Mouse (Mus musculus) limb, embryonic 15.5 days (tissue): Measurements from ENCODE around the gene Tie1. TPM values are rescaled to one million over a fixed set of nuclear protein-coding genes. Genes with fewer than 3 reads are reported as not detected.

Experiments
- ATAC-seq: fragments of 200-750 bp; cut with Nextera tagmentation; 2 replicates; pipeline ENCODE4 v1.8.0; 2017; ENCODE audit warnings: low read depth, moderate TSS enrichment; ENCODE audit not compliant: insufficient number of reproducible peaks, low FRiP score, low TSS enrichment
- H3K27ac ChIP-seq: fragments of 300-500 bp; sonication (generic); 2 replicates; pipeline ENCODE4 v1.5.1; 2015; ENCODE audit warnings: moderate library complexity, mild to moderate bottlenecking, inconsistent platforms
- H3K27me3 ChIP-seq: fragments of 300-500 bp; sonication (generic); 2 replicates; pipeline ENCODE4 v1.6.1; 2015; ENCODE audit warnings: inconsistent platforms
- H3K36me3 ChIP-seq: fragments of 300-500 bp; sonication (generic); 2 replicates; pipeline ENCODE4 v1.6.1; 2015; ENCODE audit warnings: inconsistent platforms
- H3K4me1 ChIP-seq: fragments of 300-500 bp; sonication (generic); 2 replicates; pipeline ENCODE4 v1.6.1; 2015; ENCODE audit warnings: inconsistent platforms
- H3K4me2 ChIP-seq: fragments of 300-500 bp; sonication (generic); 2 replicates; pipeline ENCODE4 v1.6.1; 2015; ENCODE audit warnings: mild to moderate bottlenecking, inconsistent platforms
- H3K4me3 ChIP-seq: fragments of 300-500 bp; sonication (generic); 2 replicates; pipeline ENCODE4 v1.5.1; 2015; ENCODE audit warnings: mild to moderate bottlenecking, inconsistent platforms
- H3K9ac ChIP-seq: fragments of 300-500 bp; sonication (generic); 2 replicates; pipeline ENCODE4 v1.6.1; 2015; ENCODE audit warnings: inconsistent platforms
- H3K9me3 ChIP-seq: fragments of 300-500 bp; sonication (generic); 2 replicates; pipeline ENCODE4 v1.6.1; 2016; ENCODE audit warnings: inconsistent platforms
- WGBS: fragments of 180-500 bp; shearing (Covaris S2); methylation state at CpG from one replicate; pipeline ENCODE4 v1.1.7; 2015; 5-methylcytosine and 5-hydroxymethylcytosine counted together
- polyA plus RNA-seq: library from polyadenylated mRNA; unstranded; fragments of >200 nt; fragmentation: Nextera tagmentation; extraction: Ambion mirVana; gene quantifications from 2 replicates; pipeline ENCODE4 v1.2.1, GENCODE M21; 2015

Tie1 gene
- polyA plus RNA-seq, 1 experiment from 2014 or later = 25.8 TPM

DNA sequence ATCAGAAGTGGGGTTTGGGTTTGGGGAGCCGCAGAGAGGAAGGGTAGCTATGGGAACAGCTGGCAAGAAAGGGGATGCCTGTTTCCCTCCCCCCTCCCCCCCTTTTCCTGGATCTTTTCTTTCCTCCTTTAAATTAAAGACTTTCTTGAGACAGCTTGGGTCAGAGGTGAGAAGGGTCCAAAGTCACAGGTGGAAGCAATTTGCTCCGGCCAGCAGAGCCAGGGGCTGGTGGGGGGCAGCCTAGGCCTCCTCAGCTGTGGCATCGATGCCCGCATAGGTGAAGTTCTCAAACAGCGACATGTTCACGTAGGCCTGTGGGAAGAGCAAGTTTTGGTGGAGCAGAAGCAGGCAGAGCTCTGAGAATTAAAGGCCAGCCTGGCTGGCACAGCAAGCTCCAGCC lies 18.6 kb downstream of the Tie1 start:
- Histone ChIP-seq H3K9ac (no peak overlapping the region), H3K27me3 (no peaks in the 10 kb centered on the region), H3K4me3 (no peak overlapping the region), H3K9me3 (no peaks in the 10 kb centered on the region), H3K4me1 (peaks cover 6% of the 10 kb centered on the region), H3K4me2 (no peak overlapping the region), H3K27ac (no peak overlapping the region), H3K36me3 (no peaks in the 10 kb centered on the region)
- 42% methylated on average over 6 of the region's 6 CpGs for WGBS
- no peak for ATAC-seq

DNA sequence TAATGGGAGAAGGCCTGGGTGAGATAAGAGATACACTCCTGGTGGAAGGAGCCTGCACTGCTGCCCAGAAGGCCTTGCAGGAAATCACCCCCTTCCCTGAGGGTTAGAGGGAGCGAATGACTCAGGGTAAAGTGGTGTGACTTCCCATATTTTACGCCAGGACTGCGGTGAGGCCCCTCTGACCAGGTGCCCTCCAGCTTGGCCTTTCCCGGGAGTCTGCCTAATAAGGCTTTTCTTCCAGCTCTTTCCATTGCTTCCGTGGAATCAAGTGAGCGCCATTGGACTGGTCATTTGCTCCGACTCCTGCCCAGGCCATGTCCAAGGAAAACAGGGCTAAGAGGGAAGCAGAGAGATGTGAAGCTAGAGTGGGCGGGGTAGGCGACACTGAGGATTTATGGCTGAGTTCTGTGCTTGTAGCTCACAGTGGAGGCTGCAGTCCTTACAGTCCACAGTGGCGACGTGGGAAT lies 24.1 kb downstream of the Tie1 start:
- Histone ChIP-seq H3K4me2 (no peak overlapping the region), H3K27me3 (no peaks in the 10 kb centered on the region), H3K4me3 (no peak overlapping the region), H3K9me3 (no peaks in the 10 kb centered on the region), H3K4me1 (peaks cover 6% of the 10 kb centered on the region), H3K27ac (no peak overlapping the region), H3K36me3 (no peaks in the 10 kb centered on the region), H3K9ac (no peak overlapping the region)
- WGBS = 13% methylated on average over 11 of the region's 11 CpGs
- ATAC-seq = no peak

DNA sequence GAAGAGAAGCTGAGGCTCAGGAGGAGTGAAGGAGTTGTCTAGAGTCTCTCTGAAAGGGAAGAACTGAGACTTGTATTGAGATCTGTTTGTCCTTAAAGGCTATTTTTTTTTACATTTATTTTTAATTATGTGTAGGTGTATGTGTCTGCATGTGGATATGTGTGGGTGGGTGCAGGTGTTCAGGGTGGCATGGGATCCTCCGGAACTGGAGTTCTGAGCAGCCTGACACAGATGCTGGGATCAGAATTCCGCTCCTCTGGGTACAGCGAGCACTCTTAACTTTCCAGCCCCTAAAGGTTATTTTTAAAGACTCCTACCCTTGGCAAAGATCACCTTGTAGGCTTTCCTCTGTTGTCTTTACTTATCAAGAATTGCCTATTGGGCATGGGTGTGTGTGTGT lies 24.9 kb downstream of the Tie1 start:
- 84% methylated on average over 3 of the region's 3 CpGs for WGBS
- no peaks in the 10 kb centered on the region for H3K27me3 ChIP-seq
- ATAC-seq = no peak

DNA sequence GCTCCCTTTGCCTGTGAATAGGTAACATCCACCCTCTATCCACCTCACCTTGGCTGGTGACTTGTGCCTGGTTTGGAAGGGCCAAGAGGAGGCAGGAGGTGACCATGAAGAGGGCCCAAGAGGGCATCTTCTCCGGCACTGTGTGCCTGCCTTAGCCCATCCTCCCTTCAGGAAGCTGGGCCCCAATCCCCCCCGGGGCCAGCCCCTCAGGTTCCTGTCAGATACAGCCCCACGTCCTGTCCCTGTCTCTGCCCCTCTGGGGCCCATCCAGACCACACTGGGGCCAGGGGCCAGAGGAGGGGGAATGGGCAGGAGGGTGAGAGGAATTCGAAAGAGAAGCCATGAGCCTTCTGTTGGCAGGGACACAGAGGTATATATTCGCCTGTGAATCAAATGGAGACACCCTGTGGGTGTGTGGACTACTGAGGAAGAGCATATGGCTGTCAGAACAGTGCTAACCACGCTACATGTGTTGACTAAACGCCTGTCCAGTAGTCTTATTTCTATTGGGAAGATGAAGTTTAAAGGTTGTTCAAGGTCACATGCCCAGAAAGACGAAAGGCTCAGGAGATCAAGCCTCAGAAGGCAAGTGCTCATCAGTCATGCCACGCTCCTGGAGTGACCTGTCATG lies 32.4 kb downstream of the Tie1 start, which contains the start of gene Mpl:
Gene Mpl (minus strand): TSS at position 169 of the 631 bp plus-strand sequence.
- Histone ChIP-seq H3K27me3 (no peaks in the 10 kb centered on the region), H3K4me3 (no peak within 1 kb of the TSS), H3K4me2 (no peak within 1 kb of the TSS), H3K9me3 (no peaks in the 10 kb centered on the region), H3K4me1 (no peaks in the 10 kb centered on the region), H3K36me3 (no peaks in the 10 kb centered on the region), H3K9ac (no peak within 1 kb of the TSS), H3K27ac (no peak within 1 kb of the TSS)
- ATAC-seq = no peak
- 61% methylated on average over 9 of the region's 9 CpGs for WGBS

More for the DNA sequence above, 24.9 kb downstream of the Tie1 start:
- Histone ChIP-seq H3K27ac (no peak overlapping the region), H3K36me3 (no peaks in the 10 kb centered on the region), H3K4me3 (no peak overlapping the region), H3K4me1 (peaks cover 3% of the 10 kb centered on the region; the same call in 1 of the 2 replicates), H3K9ac (no peak overlapping the region), H3K9me3 (no peaks in the 10 kb centered on the region), H3K4me2 (no peak overlapping the region)

DNA sequence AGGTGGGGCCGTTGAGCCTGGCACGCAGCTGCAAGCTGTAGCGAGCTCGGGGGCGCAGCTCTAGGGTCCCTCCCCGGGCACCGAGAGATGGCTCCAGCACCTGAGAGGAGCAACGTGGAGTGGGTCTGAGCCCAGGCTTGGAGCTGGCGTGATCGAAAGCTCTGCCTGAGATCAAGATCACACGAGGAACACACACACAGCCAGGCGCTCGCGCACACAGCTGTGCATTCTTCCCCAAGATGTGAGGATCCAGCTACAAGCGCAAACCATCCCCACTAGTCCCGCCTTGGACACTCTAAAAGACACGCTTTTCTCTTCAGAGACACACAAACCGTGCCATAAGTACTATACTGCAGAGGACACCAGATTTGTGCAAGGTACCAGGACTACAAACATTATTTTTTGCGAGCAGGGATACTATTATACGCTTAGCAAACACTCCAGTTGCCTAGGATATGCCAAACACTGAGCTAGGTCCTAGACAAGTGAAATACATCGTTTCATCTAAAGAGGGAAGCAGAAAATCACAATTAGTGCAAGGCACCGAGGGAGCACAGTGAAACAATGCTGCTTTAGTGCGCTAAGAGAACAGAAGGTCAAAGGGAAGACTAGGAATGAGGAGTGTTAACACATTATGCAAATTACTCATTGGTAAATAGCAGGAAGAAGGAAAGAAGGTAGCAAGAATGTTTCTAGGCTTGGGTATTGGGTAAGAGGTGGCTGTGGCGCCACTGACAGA lies 43.3 kb downstream of the Tie1 start:
- 0 out of 2 replicates have a peak overlapping the region, but pooled peaks have one; percentile 40 for H3K9ac ChIP-seq
- no peaks in the 10 kb centered on the region for H3K36me3 ChIP-seq
- peak overlapping the region; percentile 50; the same call in 1 of the 2 replicates for H3K27ac ChIP-seq
- H3K27me3 ChIP-seq = 0 out of 2 replicates have a peak, but pooled peaks cover 3% of the 10 kb centered on the region
- H3K4me2 ChIP-seq = peak overlapping the region; percentile 86
- no peaks in the 10 kb centered on the region for H3K9me3 ChIP-seq
- H3K4me3 ChIP-seq = peak overlapping the region; percentile 39
- H3K4me1 ChIP-seq = peaks cover 16% of the 10 kb centered on the region
- no peak for ATAC-seq
- WGBS = 33% methylated on average over 24 of the region's 24 CpGs

DNA sequence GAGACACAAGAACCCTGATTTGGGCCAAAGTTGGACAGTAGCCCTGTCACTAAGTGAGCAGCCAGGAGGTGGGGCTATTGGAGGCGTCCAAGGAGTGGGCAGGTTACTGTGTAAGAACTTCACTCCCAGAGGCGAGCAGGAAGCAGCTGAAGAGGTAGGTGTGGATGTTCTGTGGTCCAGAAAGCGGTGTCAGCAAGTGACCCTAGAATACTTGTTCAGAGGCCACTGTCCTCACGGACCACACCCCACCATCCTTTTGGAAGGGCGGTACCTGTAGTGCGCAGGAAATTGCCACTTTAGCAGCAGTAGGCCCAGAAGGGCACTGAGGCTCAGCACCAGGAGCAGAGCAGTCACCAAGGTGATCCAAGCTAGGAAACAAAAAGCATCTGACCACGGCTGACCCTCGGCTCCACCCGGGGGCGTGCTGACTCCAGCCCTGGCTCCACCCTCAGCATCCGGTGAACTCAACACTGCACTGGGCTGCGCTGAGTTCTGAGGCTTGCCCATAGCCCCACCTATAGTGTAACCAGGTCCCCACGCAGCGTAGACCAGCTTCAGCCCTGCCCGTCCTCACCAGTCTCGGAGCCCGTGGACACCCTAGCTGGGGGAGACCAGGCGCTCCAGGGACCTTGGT lies 44.0 kb downstream of the Tie1 start:
- Histone ChIP-seq H3K36me3 (no peaks in the 10 kb centered on the region), H3K4me1 (peaks cover 16% of the 10 kb centered on the region), H3K9ac (0 out of 2 replicates have a peak overlapping the region, but pooled peaks have one; percentile 40), H3K27me3 (0 out of 2 replicates have a peak, but pooled peaks cover 3% of the 10 kb centered on the region), H3K9me3 (no peaks in the 10 kb centered on the region), H3K4me3 (peak overlapping the region; percentile 39), H3K27ac (peak overlapping the region; percentile 50), H3K4me2 (peak overlapping the region; percentile 86)
- WGBS = 12% methylated on average over 18 of the region's 18 CpGs
- peak; percentile 68 for ATAC-seq

DNA sequence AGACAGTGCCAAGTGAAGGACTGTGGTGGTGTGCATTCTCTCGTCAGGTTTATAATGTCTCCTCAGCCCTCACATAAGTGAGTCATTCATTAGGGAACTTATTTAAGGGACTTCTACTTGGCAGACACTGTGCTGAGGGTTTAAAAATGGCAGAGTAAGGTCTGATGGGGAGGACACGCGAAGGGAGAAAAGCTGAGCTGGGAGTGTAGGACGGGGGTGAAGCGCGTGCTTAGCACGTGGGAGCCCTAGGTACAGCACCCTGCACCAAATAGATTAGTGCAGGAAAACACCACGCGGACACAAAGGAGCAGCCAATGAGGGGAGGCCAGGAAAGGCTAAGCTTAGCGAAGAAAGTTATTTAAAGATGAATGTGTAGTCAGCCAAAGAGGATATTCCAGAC lies 44.8 kb downstream of the Tie1 start:
- 75% methylated on average over 10 of the region's 10 CpGs for WGBS
- no peaks in the 10 kb centered on the region for H3K36me3 ChIP-seq
- no peak overlapping the region for H3K9ac ChIP-seq
- 0 out of 2 replicates have a peak, but pooled peaks cover 2% of the 10 kb centered on the region for H3K27me3 ChIP-seq
- no peak overlapping the region for H3K4me3 ChIP-seq
- H3K4me2 ChIP-seq = no peak overlapping the region
- peak overlapping the region; percentile 50; the same call in 1 of the 2 replicates for H3K27ac ChIP-seq
- H3K4me1 ChIP-seq = peaks cover 16% of the 10 kb centered on the region
- no peaks in the 10 kb centered on the region for H3K9me3 ChIP-seq
- ATAC-seq = no peak; the same call in 1 of the 2 replicates

DNA sequence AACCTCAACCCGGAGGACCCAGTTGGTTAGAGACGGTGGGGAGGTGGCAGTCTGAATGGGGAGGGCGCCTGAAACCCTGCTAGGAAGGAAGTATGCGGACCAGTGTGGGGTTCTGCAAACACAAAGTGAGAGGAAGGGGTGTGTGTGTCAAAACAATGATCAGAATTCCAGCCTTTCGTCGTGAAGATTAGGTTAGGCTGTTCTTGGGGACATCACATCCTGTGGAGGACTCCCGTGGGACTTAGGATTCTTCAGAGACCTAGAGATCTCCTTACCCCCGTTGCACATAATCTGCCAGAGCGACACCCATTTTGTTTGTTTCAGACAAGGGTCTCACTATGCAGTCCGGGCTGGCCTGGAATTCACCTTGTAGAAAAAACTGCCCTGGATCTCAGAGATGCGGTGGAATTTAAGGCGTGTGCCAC lies 52.0 kb downstream of the Tie1 start:
- peak overlapping the region; percentile 96 for H3K4me2 ChIP-seq
- peaks cover 17% of the 10 kb centered on the region for H3K36me3 ChIP-seq
- peak overlapping the region; percentile 62 for H3K4me3 ChIP-seq
- H3K4me1 ChIP-seq = peaks cover 37% of the 10 kb centered on the region
- no peak for ATAC-seq
- no peaks in the 10 kb centered on the region for H3K9me3 ChIP-seq
- peak overlapping the region; percentile 33; the same call in 1 of the 2 replicates for H3K9ac ChIP-seq
- H3K27me3 ChIP-seq = no peaks in the 10 kb centered on the region
- peak overlapping the region; percentile 93 for H3K27ac ChIP-seq
- 5% methylated on average over 12 of the region's 12 CpGs for WGBS

DNA sequence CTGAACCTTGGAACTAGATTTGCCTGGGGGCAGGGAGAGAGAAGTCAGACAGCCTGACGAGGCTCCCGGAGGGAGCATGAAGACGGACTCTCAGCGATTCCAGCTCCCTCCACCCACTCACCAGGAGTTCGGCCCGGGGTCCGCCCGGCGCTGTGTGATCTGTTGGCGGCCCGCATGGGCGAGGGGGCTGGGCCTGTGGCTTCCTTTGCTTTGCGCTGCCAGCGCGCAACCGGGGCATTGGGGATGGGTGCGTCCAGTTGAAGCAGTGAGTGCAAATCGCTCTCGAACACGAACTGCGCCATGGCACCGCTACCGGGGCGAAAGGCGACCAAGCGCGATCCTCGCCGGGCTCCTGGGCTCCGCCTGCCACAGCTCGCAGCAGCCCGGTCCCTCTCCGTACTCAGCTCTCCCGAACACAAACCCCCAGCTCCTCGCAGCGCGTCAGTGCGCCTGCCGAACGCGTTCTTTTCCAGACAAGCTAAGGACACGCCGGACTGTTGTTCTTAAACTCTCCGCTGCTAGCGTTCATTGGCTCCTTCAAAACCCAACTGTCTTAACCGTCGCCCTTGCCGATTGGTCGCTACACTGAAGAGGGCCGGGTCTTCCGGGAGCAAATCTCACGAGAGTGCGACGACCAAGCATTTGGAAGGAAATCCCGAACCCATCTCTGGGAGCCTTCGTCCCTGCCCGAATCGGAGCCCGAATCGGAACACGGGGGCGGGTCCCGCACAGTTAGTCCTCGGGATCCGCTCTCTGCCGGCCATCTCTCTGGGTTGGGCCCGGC lies 52.8 kb downstream of the Tie1 start, which contains the start of gene Cdc20:
Gene Cdc20 (minus strand): TSS at position 533 of the 784 bp plus-strand sequence.
- under 1% methylated on average over 67 of the region's 67 CpGs for WGBS
- Histone ChIP-seq H3K9me3 (no peaks in the 10 kb centered on the region), H3K36me3 (peaks cover 25% of the 10 kb centered on the region), H3K27me3 (no peaks in the 10 kb centered on the region), H3K4me2 (peak within 1 kb of the TSS; percentile 96), H3K4me1 (peaks cover 37% of the 10 kb centered on the region), H3K27ac (peak within 1 kb of the TSS; percentile 93), H3K4me3 (peak within 1 kb of the TSS; percentile 62), H3K9ac (peak within 1 kb of the TSS; percentile 55)
- ATAC-seq = peak; percentile 95

DNA sequence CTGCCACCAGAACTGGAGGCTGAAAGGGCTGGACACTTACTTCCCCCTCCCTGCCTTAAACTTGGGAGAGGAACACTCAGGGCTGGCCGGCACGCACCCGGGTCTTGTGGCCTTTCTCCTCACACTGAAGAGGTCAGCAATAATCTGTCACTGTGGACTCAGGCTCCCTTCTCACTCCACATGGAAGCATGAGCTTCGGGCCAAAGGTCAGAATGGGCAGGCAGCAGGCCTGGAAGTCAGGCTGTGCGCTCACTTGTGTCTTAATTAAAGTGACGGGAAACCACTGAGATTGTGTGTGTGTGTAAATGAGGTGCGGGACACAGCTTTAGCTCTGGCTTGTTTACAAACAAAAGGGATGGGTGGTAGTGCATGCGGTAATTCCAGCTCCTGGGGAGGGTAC lies 57.5 kb downstream of the Tie1 start:
- Histone ChIP-seq H3K27ac (no peak overlapping the region), H3K4me1 (peaks cover 58% of the 10 kb centered on the region), H3K36me3 (peaks cover 43% of the 10 kb centered on the region), H3K27me3 (no peaks in the 10 kb centered on the region), H3K9ac (no peak overlapping the region), H3K4me3 (no peak overlapping the region), H3K9me3 (no peaks in the 10 kb centered on the region), H3K4me2 (no peak overlapping the region)
- 78% methylated on average over 8 of the region's 8 CpGs for WGBS
- no peak for ATAC-seq
